Mouse (Mus musculus) G1E (cell line): ENCODE data around the gene Prr15l.

Experiments used
- CTCF ChIP-seq: IDR thresholded peaks from 2 replicates; pipeline ENCODE4 v1.5.1; 2012; ENCODE audit warnings: low read depth, low read length, inconsistent platforms, mixed read lengths
- GATA2 ChIP-seq: IDR thresholded peaks from 2 replicates; pipeline ENCODE4 v1.6.1; 2012; ENCODE audit warnings: low read depth, low read length, inconsistent platforms, borderline replicate concordance

DNA sequence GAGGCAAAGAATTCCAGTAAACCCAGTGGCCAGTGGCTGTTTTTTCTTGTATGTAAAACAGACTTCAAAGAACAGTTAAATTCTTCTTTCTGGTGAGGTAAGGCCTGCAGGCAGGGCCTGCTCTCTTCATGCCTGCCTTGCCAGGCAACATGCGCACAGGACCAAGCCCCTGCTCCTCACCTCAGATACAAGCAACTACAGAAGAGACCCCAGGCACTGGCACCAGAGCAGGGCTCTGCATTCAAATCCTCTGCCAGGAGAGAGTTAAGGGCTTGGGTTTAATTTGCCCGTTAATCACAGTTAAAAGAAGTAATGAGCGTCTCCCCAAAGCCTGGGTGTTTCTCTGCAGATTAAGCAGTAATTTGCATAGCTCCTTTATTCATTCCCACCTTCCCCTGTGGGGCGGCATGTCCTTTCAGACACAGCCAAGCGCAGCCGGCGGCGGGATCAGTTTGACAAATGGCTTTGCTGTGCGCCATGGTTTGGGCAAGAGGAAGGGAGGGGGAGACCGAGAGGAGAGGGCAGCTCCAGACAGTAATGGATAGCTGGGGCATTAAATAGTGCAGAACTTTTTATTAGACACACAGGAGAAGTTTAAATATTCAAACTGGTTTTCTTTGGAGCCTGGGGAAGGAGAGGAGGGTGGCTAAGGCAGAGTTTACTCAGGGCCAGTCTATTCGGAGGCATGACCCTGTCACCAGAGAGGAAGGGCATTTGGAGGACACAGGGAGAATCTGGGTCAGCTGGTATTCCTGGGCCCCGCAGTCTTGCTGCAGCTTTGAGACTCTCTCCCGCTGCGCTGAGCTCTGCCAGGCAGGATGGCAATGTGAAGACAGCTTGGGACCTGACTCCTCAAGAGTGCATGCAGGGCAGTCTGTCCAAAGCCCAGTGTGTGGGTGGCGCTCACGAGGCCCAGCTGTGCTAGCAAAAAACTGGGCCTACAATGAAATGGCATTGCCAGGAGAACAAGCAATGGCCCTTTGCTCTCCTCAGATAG, 25.0 kb upstream of the Prr15l start:
- no peak for TF ChIP-seq CTCF
- TF ChIP-seq GATA2 = no peak
